Mouse (Mus musculus): ENCODE measurements around the gene Pgrmc2.

DNA sequence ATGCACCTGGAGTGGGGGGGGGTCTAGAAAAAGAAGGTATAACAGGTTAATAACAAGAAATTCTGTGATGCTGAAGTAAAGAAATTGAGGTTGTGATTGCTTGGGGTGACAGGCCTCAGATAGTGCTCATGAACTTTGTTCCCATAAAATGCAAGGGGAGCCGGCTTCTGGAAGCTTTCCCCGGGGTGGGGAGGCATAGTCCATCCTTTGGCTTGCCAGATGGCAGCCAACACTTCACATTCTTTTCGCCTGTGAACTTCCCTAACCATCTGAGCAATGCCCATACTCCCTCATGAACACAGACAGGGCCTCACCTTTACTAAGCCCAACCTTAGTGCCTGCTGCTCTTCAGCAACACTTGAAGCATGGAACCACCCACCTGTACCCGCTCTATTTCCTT, 9.5 kb upstream of the Pgrmc2 start:
- TF ChIP-seq CTCF (IDR thresholded peaks at IDR 0.05; ENCODE audit: low read depth) = no peak
- no peak for TF ChIP-seq EP300 (IDR thresholded peaks at IDR 0.05; ENCODE audit: low read depth)
